Mouse (Mus musculus): ENCODE data around the gene Ctrl. TPM values are rescaled to one million over a fixed set of nuclear protein-coding genes. Genes with fewer than 3 reads are reported as not detected.
A peak's percentile ranks its signal among the peaks of the same experiment; 100 is the strongest.
"Not testable (repeated sequence)": the region's sequence is repeated elsewhere in the genome, so short reads cannot be mapped to it uniquely, and the experiment has no call there.

Gene Ctrl
- total RNA-seq (2021), result not detected
- long read RNA-seq, experiment 1, result 0 reads
- long read RNA-seq, experiment 2, result 0 reads

GRCm38 (mm10) chr8:105933762-105934161, at the start of gene Ctrl:
Gene Ctrl (minus strand): TSS chr8:105933862.
- intact Hi-C loops (cut with DNase I; ENCODE audit: low total_unique reads), result loop anchor here (5.0 kb wide), 1 partner anchor 96 kb away; no protein-coding TSS in a partner anchor
- no peak for DNase-seq

- intact Hi-C loops (cut with DNase I; ENCODE audit: low total_unique reads); DNase-seq: not testable (repeated sequence)
Measured at GRCm38 (mm10) chr8:105983406-105983805, 49.7 kb upstream of the Ctrl start.

GRCm38 (mm10) chr8:105981146-105981545, 47.5 kb upstream of the Ctrl start:
- no peak for DNase-seq
- intact Hi-C loops (cut with DNase I; ENCODE audit: low total_unique reads), result no loop called here

- intact Hi-C loops (cut with DNase I; ENCODE audit: low total_unique reads), result no loop called here
- DNase-seq, result no peak
Measured at GRCm38 (mm10) chr8:105979325-105979724, 45.7 kb upstream of the Ctrl start, which contains the start of gene Dpep3. Gene Dpep3 (minus strand): TSS chr8:105979429.

- intact Hi-C loops (cut with DNase I; ENCODE audit: low total_unique reads), result no loop called here
- no peak for DNase-seq
Measured at GRCm38 (mm10) chr8:105975363-105975762, 41.7 kb upstream of the Ctrl start.

- intact Hi-C loops (cut with DNase I; ENCODE audit: low total_unique reads), result no loop called here
- no peak for DNase-seq
Measured at GRCm38 (mm10) chr8:105971019-105971720, 37.5 kb upstream of the Ctrl start.

- no peak for DNase-seq
Measured at GRCm38 (mm10) chr8:105969367-105969766, 35.7 kb upstream of the Ctrl start.

GRCm38 (mm10) chr8:105966692-105967311, 33.1 kb upstream of the Ctrl start:
- intact Hi-C loops (cut with DNase I; ENCODE audit: low total_unique reads), result no loop called here
- peak; percentile 50 for DNase-seq

More at GRCm38 (mm10) chr8:105969367-105969766, 35.7 kb upstream of the Ctrl start:
- intact Hi-C loops (cut with DNase I; ENCODE audit: low total_unique reads), result no loop called here

GRCm38 (mm10) chr8:105965905-105966341, 32.3 kb upstream of the Ctrl start, which contains the start of gene Slc12a4:
Gene Slc12a4 (minus strand): TSS chr8:105966097.
- DNase-seq, result peak; percentile 87
- intact Hi-C loops (cut with DNase I; ENCODE audit: low total_unique reads), result no loop called here

GRCm38 (mm10) chr8:105965266-105965904, 31.7 kb upstream of the Ctrl start:
- intact Hi-C loops (cut with DNase I; ENCODE audit: low total_unique reads), result no loop called here
- peak; percentile 74 for DNase-seq

- intact Hi-C loops (cut with DNase I; ENCODE audit: low total_unique reads), result no loop called here
Measured at GRCm38 (mm10) chr8:105964506-105965265, 31.0 kb upstream of the Ctrl start.

GRCm38 (mm10) chr8:105961536-105961935, 27.9 kb upstream of the Ctrl start:
- intact Hi-C loops (cut with DNase I; ENCODE audit: low total_unique reads), result no loop called here
- DNase-seq, result no peak

More at GRCm38 (mm10) chr8:105964506-105965265, 31.0 kb upstream of the Ctrl start:
- DNase-seq, result no peak

- DNase-seq, result no peak
- intact Hi-C loops (cut with DNase I; ENCODE audit: low total_unique reads), result no loop called here
Measured at GRCm38 (mm10) chr8:105961101-105961500, 27.4 kb upstream of the Ctrl start.

GRCm38 (mm10) chr8:105959350-105959749, 25.7 kb upstream of the Ctrl start:
- intact Hi-C loops (cut with DNase I; ENCODE audit: low total_unique reads), result no loop called here
- DNase-seq, result peak; percentile 56

GRCm38 (mm10) chr8:105957813-105958212, 24.2 kb upstream of the Ctrl start:
- DNase-seq, result no peak
- intact Hi-C loops (cut with DNase I; ENCODE audit: low total_unique reads), result no loop called here

- DNase-seq, result no peak
- intact Hi-C loops (cut with DNase I; ENCODE audit: low total_unique reads), result no loop called here
Measured at GRCm38 (mm10) chr8:105956556-105956955, 22.9 kb upstream of the Ctrl start.

GRCm38 (mm10) chr8:105951057-105951659, 17.5 kb upstream of the Ctrl start:
- peak; percentile 71 for DNase-seq
- intact Hi-C loops (cut with DNase I; ENCODE audit: low total_unique reads), result no loop called here

- intact Hi-C loops (cut with DNase I; ENCODE audit: low total_unique reads), result no loop called here
- DNase-seq, result peak; percentile 54
Measured at GRCm38 (mm10) chr8:105949350-105949749, 15.7 kb upstream of the Ctrl start.

- DNase-seq, result no peak
- intact Hi-C loops (cut with DNase I; ENCODE audit: low total_unique reads), result no loop called here
Measured at GRCm38 (mm10) chr8:105943321-105943739, 9.7 kb upstream of the Ctrl start, which contains the start of gene Lcat. Gene Lcat (minus strand): TSS chr8:105943382.
